Mouse (Mus musculus): ENCODE data around the gene Donson.

- TF ChIP-seq POLR2A (IDR thresholded peaks at IDR 0.05; ENCODE audit: borderline replicate concordance, extremely low read depth, low read depth, low read length) (no peak), CTCF (IDR thresholded peaks at IDR 0.05; ENCODE audit: insufficient read depth, low read length) (no peak)
These were observed 26.2 kb downstream of the Donson start for GRCm38 (mm10) chr16:91662336-91662735.
